Mouse (Mus musculus): ENCODE results near the gene Nod2. TPM values are rescaled to one million over a fixed set of nuclear protein-coding genes. Genes with fewer than 3 reads are reported as not detected.

The Nod2 gene
- polyA plus RNA-seq, 1 experiment from 2014 or later, result 0.19 TPM

- WGBS, result 81% methylated on average over 1 of the region's 1 CpGs
- no peak for ATAC-seq
- Histone ChIP-seq H3K36me3 (ENCODE audit: control insufficient read depth, insufficient read depth, low read length) (no peaks in the 10 kb centered on the region), H3K4me1 (ENCODE audit: control insufficient read depth, insufficient read depth, low read length) (peaks cover 17% of the 10 kb centered on the region), H3K4me2 (ENCODE audit: low read length) (no peak overlapping the region), H3K9ac (ENCODE audit: low read depth, low read length) (no peak overlapping the region), H3K9me3 (replicated peaks; ENCODE audit: control insufficient read depth, low read length, poor library complexity, severe bottlenecking) (no peaks in the 10 kb centered on the region), H3K4me3 (ENCODE audit: low read depth, low read length) (no peak overlapping the region), H3K27me3 (ENCODE audit: control insufficient read depth, insufficient read depth, low read depth, low read length) (no peaks in the 10 kb centered on the region), H3K27ac (ENCODE audit: low read length) (no peak overlapping the region)
Observed at GRCm38 (mm10) chr8:88666435-88666834, 19.3 kb downstream of the Nod2 start.

DNA sequence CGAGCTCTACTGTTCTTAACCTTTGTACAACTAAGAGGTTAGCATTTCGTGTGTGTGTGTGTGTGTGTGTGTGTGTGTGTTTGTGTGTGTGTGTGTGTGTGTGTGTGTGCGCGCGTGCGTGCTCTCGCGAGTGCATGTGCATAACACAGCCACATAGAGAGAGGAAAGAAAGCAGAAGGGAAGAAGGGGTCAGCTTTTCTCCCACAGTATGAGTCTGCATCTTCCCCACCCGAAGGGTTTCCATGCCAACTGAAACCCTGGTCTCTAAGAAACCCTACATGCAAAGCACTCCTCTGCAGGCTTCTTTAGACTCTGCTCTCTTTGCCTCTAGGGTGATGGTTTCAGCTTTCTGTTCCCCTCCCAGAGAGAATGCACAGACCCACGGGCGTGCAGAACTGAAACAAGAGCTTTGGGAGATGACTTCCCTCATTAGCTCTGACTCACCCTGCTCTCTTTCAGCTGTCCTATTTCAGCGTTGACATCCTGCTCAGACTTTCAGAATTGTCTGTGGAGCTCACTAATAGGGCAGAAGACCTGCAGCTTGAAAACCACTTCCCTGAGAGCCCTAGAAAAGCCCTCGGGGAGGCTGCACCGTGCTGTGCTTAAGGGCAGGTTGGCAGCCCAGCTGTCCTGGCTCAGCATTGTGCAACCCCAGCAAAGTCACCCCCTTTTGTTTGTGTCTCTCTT lies 21.4 kb downstream of the Nod2 start:
- Histone ChIP-seq H3K4me2 (ENCODE audit: low read length) (no peak overlapping the region; the same call in 1 of the 2 replicates), H3K9ac (ENCODE audit: low read depth, low read length) (0 out of 2 replicates have a peak overlapping the region, but pooled peaks have one; percentile 11), H3K36me3 (ENCODE audit: control insufficient read depth, insufficient read depth, low read length) (no peaks in the 10 kb centered on the region), H3K27ac (ENCODE audit: low read length) (peak overlapping the region; percentile 80), H3K27me3 (ENCODE audit: control insufficient read depth, insufficient read depth, low read depth, low read length) (no peaks in the 10 kb centered on the region), H3K9me3 (replicated peaks; ENCODE audit: control insufficient read depth, low read length, poor library complexity, severe bottlenecking) (no peaks in the 10 kb centered on the region), H3K4me1 (ENCODE audit: control insufficient read depth, insufficient read depth, low read length) (peaks cover 17% of the 10 kb centered on the region), H3K4me3 (ENCODE audit: low read depth, low read length) (no peak overlapping the region)
- ATAC-seq, result peak; percentile 87
- WGBS, result 24% methylated on average over 14 of the region's 14 CpGs

DNA sequence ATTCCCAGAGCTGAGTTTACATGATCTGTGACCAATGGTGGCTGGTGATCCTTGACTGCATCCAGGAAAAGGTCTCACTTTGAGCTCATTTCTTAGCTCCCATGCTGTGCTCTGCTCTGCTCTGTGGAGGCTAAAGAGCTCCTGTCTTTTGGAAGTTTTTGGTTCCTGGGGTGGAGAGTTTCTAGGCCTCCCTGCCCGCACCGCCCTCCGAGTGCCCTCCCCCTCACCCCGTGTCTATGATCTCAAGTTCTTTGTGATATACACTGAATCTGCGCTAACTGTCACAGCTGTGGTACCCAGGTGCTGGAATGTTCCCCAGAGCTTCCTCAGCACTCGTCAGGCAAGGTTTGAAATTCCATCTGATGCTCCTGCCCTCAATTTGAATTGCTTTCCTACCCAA lies 23.7 kb downstream of the Nod2 start:
- Histone ChIP-seq H3K4me2 (ENCODE audit: low read length) (no peak overlapping the region), H3K27me3 (ENCODE audit: control insufficient read depth, insufficient read depth, low read depth, low read length) (no peaks in the 10 kb centered on the region), H3K4me3 (ENCODE audit: low read depth, low read length) (no peak overlapping the region), H3K9ac (ENCODE audit: low read depth, low read length) (no peak overlapping the region), H3K9me3 (replicated peaks; ENCODE audit: control insufficient read depth, low read length, poor library complexity, severe bottlenecking) (no peaks in the 10 kb centered on the region), H3K4me1 (ENCODE audit: control insufficient read depth, insufficient read depth, low read length) (peaks cover 17% of the 10 kb centered on the region), H3K36me3 (ENCODE audit: control insufficient read depth, insufficient read depth, low read length) (no peaks in the 10 kb centered on the region), H3K27ac (ENCODE audit: low read length) (no peak overlapping the region)
- WGBS, result 68% methylated on average over 6 of the region's 6 CpGs
- no peak for ATAC-seq

GRCm38 (mm10) chr8:88671575-88671974 lies 24.5 kb downstream of the Nod2 start:
- Histone ChIP-seq H3K9me3 (replicated peaks; ENCODE audit: control insufficient read depth, low read length, poor library complexity, severe bottlenecking) (no peaks in the 10 kb centered on the region), H3K4me1 (ENCODE audit: control insufficient read depth, insufficient read depth, low read length) (peaks cover 17% of the 10 kb centered on the region), H3K27me3 (ENCODE audit: control insufficient read depth, insufficient read depth, low read depth, low read length) (no peaks in the 10 kb centered on the region), H3K9ac (ENCODE audit: low read depth, low read length) (no peak overlapping the region), H3K27ac (ENCODE audit: low read length) (no peak overlapping the region), H3K4me2 (ENCODE audit: low read length) (no peak overlapping the region), H3K36me3 (ENCODE audit: control insufficient read depth, insufficient read depth, low read length) (no peaks in the 10 kb centered on the region), H3K4me3 (ENCODE audit: low read depth, low read length) (no peak overlapping the region)
- no peak for ATAC-seq
- WGBS, result 84% methylated on average over 10 of the region's 10 CpGs

GRCm38 (mm10) chr8:88673859-88674258 lies 26.7 kb downstream of the Nod2 start:
- Histone ChIP-seq H3K36me3 (ENCODE audit: control insufficient read depth, insufficient read depth, low read length) (no peaks in the 10 kb centered on the region), H3K27ac (ENCODE audit: low read length) (no peak overlapping the region), H3K9me3 (replicated peaks; ENCODE audit: control insufficient read depth, low read length, poor library complexity, severe bottlenecking) (no peaks in the 10 kb centered on the region), H3K4me2 (ENCODE audit: low read length) (no peak overlapping the region), H3K9ac (ENCODE audit: low read depth, low read length) (no peak overlapping the region), H3K27me3 (ENCODE audit: control insufficient read depth, insufficient read depth, low read depth, low read length) (no peaks in the 10 kb centered on the region), H3K4me3 (ENCODE audit: low read depth, low read length) (no peak overlapping the region), H3K4me1 (ENCODE audit: control insufficient read depth, insufficient read depth, low read length) (peaks cover 5% of the 10 kb centered on the region)
- WGBS, result 86% methylated on average over 5 of the region's 5 CpGs
- no peak for ATAC-seq

DNA sequence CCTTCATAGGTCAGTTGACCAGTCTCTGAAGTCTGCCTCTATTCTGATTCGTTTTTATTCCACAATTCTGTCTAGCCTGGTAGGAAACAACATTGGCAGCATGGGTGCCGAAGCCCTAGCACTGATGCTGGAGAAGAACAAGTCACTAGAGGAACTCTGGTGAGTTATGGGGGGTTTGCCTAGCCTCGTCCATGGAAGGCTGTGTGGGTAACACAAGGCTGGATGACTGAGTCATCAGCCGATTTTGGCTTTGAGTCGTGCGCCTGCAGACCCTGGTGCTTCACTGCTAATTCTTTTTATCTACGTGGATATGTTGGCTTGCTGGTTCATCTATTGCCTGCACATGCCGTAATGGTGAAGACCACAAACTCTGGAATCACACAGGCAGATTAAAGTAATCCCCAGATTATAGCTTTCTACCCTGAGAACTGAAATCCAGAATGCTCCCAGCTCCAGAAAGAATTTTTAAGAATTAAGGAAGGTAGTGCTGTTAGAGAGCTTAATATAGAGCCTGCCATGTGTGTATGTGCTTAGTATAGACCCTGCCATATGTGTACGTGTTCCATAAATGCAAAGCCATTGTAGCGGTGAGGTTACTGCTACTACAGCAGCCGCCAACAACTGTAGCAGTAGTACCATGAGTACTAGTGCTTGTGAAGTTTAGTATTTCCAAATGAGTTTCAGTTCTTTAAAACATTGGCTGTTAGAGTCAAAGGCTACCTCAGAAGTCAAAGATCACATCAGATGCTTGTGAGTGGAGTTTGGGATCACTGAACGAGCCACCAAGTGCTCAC lies 28.5 kb downstream of the Nod2 start:
- 93% methylated on average over 12 of the region's 12 CpGs for WGBS
- H3K4me1 ChIP-seq (ENCODE audit: control insufficient read depth, insufficient read depth, low read length), result no peaks in the 10 kb centered on the region; the same call in 1 of the 2 replicates
- no peak overlapping the region for H3K9ac ChIP-seq (ENCODE audit: low read depth, low read length)
- no peak overlapping the region for H3K4me3 ChIP-seq (ENCODE audit: low read depth, low read length)
- H3K9me3 ChIP-seq (replicated peaks; ENCODE audit: control insufficient read depth, low read length, poor library complexity, severe bottlenecking), result no peaks in the 10 kb centered on the region
- no peaks in the 10 kb centered on the region for H3K36me3 ChIP-seq (ENCODE audit: control insufficient read depth, insufficient read depth, low read length)
- no peak overlapping the region for H3K27ac ChIP-seq (ENCODE audit: low read length)
- H3K27me3 ChIP-seq (ENCODE audit: control insufficient read depth, insufficient read depth, low read depth, low read length), result no peaks in the 10 kb centered on the region
- no peak overlapping the region for H3K4me2 ChIP-seq (ENCODE audit: low read length)
- no peak for ATAC-seq

DNA sequence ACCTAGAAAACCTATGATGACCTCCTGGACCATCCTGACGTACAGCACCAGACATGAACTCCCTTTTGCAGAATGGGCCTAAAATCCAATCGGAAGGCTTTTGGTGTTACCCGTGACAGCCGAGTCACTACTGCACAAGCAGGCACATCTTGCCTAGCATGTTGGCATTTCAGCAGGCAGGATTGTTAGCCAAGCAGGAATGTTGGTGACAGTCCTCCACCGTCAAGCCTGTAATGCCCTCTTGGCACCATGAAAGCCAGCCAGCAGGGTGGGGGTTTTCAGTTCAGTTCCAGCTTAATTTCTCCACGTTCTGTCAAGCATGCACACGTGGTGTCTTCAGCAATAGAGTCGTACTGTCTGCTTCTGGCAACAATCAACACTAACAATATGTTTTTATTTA lies 30.0 kb downstream of the Nod2 start:
- Histone ChIP-seq H3K4me2 (ENCODE audit: low read length) (no peak overlapping the region), H3K9me3 (replicated peaks; ENCODE audit: control insufficient read depth, low read length, poor library complexity, severe bottlenecking) (no peaks in the 10 kb centered on the region), H3K4me3 (ENCODE audit: low read depth, low read length) (no peak overlapping the region), H3K4me1 (ENCODE audit: control insufficient read depth, insufficient read depth, low read length) (no peaks in the 10 kb centered on the region; the same call in 1 of the 2 replicates), H3K27ac (ENCODE audit: low read length) (no peak overlapping the region), H3K27me3 (ENCODE audit: control insufficient read depth, insufficient read depth, low read depth, low read length) (no peaks in the 10 kb centered on the region), H3K9ac (ENCODE audit: low read depth, low read length) (no peak overlapping the region), H3K36me3 (ENCODE audit: control insufficient read depth, insufficient read depth, low read length) (no peaks in the 10 kb centered on the region)
- ATAC-seq, result no peak
- WGBS, result 80% methylated on average over 8 of the region's 8 CpGs

DNA sequence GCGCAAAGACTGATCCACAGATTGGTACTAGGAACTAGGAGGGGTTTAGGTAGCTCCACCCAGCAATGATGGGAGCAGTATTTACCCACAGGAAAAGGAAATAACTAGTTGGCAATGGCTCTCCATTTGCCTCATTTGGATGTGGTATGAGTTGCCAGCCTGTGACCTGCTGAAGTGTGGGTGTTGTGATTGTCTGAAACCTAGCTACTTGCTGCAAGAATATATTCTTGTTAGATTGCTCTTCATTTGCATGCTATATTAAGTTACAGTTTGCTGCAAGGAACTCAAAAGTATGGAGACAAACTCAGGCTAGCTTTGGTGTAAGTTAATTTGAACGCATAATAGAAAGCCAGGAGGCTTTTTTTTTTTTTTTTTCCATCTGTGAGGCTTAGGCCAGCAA lies 33.5 kb downstream of the Nod2 start:
- no peak overlapping the region for H3K9ac ChIP-seq (ENCODE audit: low read depth, low read length)
- H3K4me2 ChIP-seq (ENCODE audit: low read length), result no peak overlapping the region
- 97% methylated on average over 2 of the region's 2 CpGs for WGBS
- no peaks in the 10 kb centered on the region for H3K27me3 ChIP-seq (ENCODE audit: control insufficient read depth, insufficient read depth, low read depth, low read length)
- H3K4me3 ChIP-seq (ENCODE audit: low read depth, low read length), result no peak overlapping the region
- no peaks in the 10 kb centered on the region; the same call in 1 of the 2 replicates for H3K4me1 ChIP-seq (ENCODE audit: control insufficient read depth, insufficient read depth, low read length)
- ATAC-seq, result no peak
- no peaks in the 10 kb centered on the region for H3K9me3 ChIP-seq (replicated peaks; ENCODE audit: control insufficient read depth, low read length, poor library complexity, severe bottlenecking)
- H3K27ac ChIP-seq (ENCODE audit: low read length), result no peak overlapping the region
- no peaks in the 10 kb centered on the region for H3K36me3 ChIP-seq (ENCODE audit: control insufficient read depth, insufficient read depth, low read length)

DNA sequence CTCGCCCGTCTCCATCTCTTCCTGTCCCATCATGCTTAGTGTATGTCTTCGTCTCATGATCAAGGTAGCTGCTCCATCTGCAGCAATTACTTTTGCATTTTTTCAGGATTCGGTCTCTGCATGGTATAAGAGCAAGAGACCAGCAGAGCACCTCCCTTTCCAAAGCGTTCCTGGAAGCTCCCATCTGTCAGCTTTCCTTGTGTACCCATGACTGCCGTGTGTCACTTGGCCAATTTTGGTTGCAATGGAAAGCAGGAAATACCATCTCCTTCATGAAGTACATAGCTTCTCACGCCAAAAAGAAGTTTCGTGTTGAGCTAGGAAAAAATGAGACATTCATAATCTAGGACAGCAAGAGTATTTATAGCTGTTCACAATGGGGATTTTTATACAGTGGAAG lies 33.9 kb downstream of the Nod2 start:
- 87% methylated on average over 8 of the region's 8 CpGs for WGBS
- Histone ChIP-seq H3K4me1 (ENCODE audit: control insufficient read depth, insufficient read depth, low read length) (no peaks in the 10 kb centered on the region; the same call in 1 of the 2 replicates), H3K4me2 (ENCODE audit: low read length) (no peak overlapping the region), H3K9ac (ENCODE audit: low read depth, low read length) (no peak overlapping the region), H3K9me3 (replicated peaks; ENCODE audit: control insufficient read depth, low read length, poor library complexity, severe bottlenecking) (no peaks in the 10 kb centered on the region), H3K27ac (ENCODE audit: low read length) (no peak overlapping the region), H3K27me3 (ENCODE audit: control insufficient read depth, insufficient read depth, low read depth, low read length) (no peaks in the 10 kb centered on the region), H3K36me3 (ENCODE audit: control insufficient read depth, insufficient read depth, low read length) (no peaks in the 10 kb centered on the region), H3K4me3 (ENCODE audit: low read depth, low read length) (no peak overlapping the region)
- no peak for ATAC-seq
